Mouse (Mus musculus) hindbrain, embryonic 10.5 days (tissue): ENCODE measurements around the gene AW549877. TPM values are rescaled to one million over a fixed set of nuclear protein-coding genes. Genes with fewer than 3 reads are reported as not detected.

ENCODE experiments used
- DNase-seq: peaks from one replicate; pipeline ENCODE4 v3.0.0-alpha.2; 2017; ENCODE audit warnings: low spot score
- H3K27ac ChIP-seq: fragments of 300-500 bp; sonication (generic); 2 replicates; pipeline ENCODE4 v1.5.1; 2016; ENCODE audit warnings: mild to moderate bottlenecking, moderate library complexity
- H3K27me3 ChIP-seq: fragments of 300-500 bp; sonication (generic); 2 replicates; pipeline ENCODE4 v1.6.1; 2016; ENCODE audit warnings: mild to moderate bottlenecking; ENCODE audit not compliant: poor library complexity, insufficient read depth, severe bottlenecking
- H3K36me3 ChIP-seq: fragments of 300-500 bp; sonication (generic); 2 replicates; pipeline ENCODE4 v1.6.1; 2016; ENCODE audit warnings: mild to moderate bottlenecking, moderate library complexity
- H3K4me1 ChIP-seq: fragments of 300-500 bp; sonication (generic); replicated peaks from 2 replicates; pipeline ENCODE4 v1.6.1; 2016; ENCODE audit warnings: mild to moderate bottlenecking
- H3K4me3 ChIP-seq: fragments of 300-500 bp; sonication (generic); 2 replicates; pipeline ENCODE4 v1.5.1; 2016; ENCODE audit warnings: mild to moderate bottlenecking, moderate library complexity
- H3K9me3 ChIP-seq: fragments of 300-500 bp; sonication (generic); 2 replicates; pipeline ENCODE4 v1.6.1; 2016; ENCODE audit warnings: mild to moderate bottlenecking, moderate library complexity
- WGBS: fragments of 180-500 bp; shearing (Covaris S2); methylation state at CpG from one replicate; pipeline ENCODE4 v1.1.7; 2016; 5-methylcytosine and 5-hydroxymethylcytosine counted together
- polyA plus RNA-seq: library from polyadenylated mRNA; unstranded; fragments of >200 nt; fragmentation: Nextera tagmentation; extraction: Ambion mirVana; gene quantifications from 2 replicates; pipeline ENCODE4 v1.2.1, GENCODE M21; 2016

AW549877 gene
- polyA plus RNA-seq, 1 experiment from 2014 or later, result 39.3 TPM

GRCm38 (mm10) chr15:3978279-3978678, 17.3 kb downstream of the AW549877 start:
- WGBS, result 93% methylated on average over 2 of the region's 2 CpGs
- H3K4me1 ChIP-seq, result peaks cover 10% of the 10 kb centered on the region; the same call in 1 of the 2 replicates

GRCm38 (mm10) chr15:3973300-3973699, 22.2 kb downstream of the AW549877 start:
- no peak overlapping the region for H3K27ac ChIP-seq
- H3K36me3 ChIP-seq, result no peaks in the 10 kb centered on the region; the same call in 1 of the 2 replicates
- WGBS, result 88% methylated on average over 3 of the region's 3 CpGs
- DNase-seq, result no peak
- no peaks in the 10 kb centered on the region for H3K4me1 ChIP-seq
- H3K27me3 ChIP-seq, result no peaks in the 10 kb centered on the region
- no peak overlapping the region for H3K4me3 ChIP-seq
- no peaks in the 10 kb centered on the region for H3K9me3 ChIP-seq

More at GRCm38 (mm10) chr15:3978279-3978678, 17.3 kb downstream of the AW549877 start:
- DNase-seq, result no peak
- Histone ChIP-seq H3K9me3 (no peaks in the 10 kb centered on the region), H3K27ac (no peak overlapping the region), H3K36me3 (peaks cover 3% of the 10 kb centered on the region; the same call in 1 of the 2 replicates), H3K4me3 (no peak overlapping the region), H3K27me3 (no peaks in the 10 kb centered on the region)

- Histone ChIP-seq H3K36me3 (no peaks in the 10 kb centered on the region; the same call in 1 of the 2 replicates), H3K9me3 (no peaks in the 10 kb centered on the region), H3K4me1 (no peaks in the 10 kb centered on the region), H3K4me3 (no peak overlapping the region), H3K27me3 (no peaks in the 10 kb centered on the region), H3K27ac (no peak overlapping the region)
- DNase-seq, result no peak
- WGBS, result 94% methylated on average over 6 of the region's 6 CpGs
Observed at GRCm38 (mm10) chr15:3970193-3970592, 25.4 kb downstream of the AW549877 start.

- Histone ChIP-seq H3K27me3 (no peaks in the 10 kb centered on the region), H3K27ac (no peak overlapping the region), H3K4me1 (no peaks in the 10 kb centered on the region), H3K36me3 (no peaks in the 10 kb centered on the region; the same call in 1 of the 2 replicates), H3K4me3 (no peak overlapping the region), H3K9me3 (no peaks in the 10 kb centered on the region)
- WGBS, result 91% methylated on average over 14 of the region's 14 CpGs
- no peak for DNase-seq
Observed at GRCm38 (mm10) chr15:3969743-3970142, 25.8 kb downstream of the AW549877 start.

GRCm38 (mm10) chr15:3962251-3962650, 33.3 kb downstream of the AW549877 start:
- Histone ChIP-seq H3K27ac (no peak overlapping the region), H3K27me3 (no peaks in the 10 kb centered on the region), H3K4me3 (no peak overlapping the region), H3K9me3 (no peaks in the 10 kb centered on the region), H3K36me3 (no peaks in the 10 kb centered on the region), H3K4me1 (0 out of 2 replicates have a peak, but pooled peaks cover 4% of the 10 kb centered on the region)
- WGBS, result 84% methylated on average over 8 of the region's 8 CpGs
- DNase-seq, result no peak

- WGBS, result 52% methylated on average over 1 of the region's 1 CpGs
- no peaks in the 10 kb centered on the region for H3K27me3 ChIP-seq
- H3K27ac ChIP-seq, result no peak overlapping the region
- 0 out of 2 replicates have a peak, but pooled peaks cover 4% of the 10 kb centered on the region for H3K4me1 ChIP-seq
- no peak for DNase-seq
- no peak overlapping the region for H3K4me3 ChIP-seq
- no peaks in the 10 kb centered on the region for H3K36me3 ChIP-seq
- no peaks in the 10 kb centered on the region for H3K9me3 ChIP-seq
Observed at GRCm38 (mm10) chr15:3960094-3960493, 35.5 kb downstream of the AW549877 start.

GRCm38 (mm10) chr15:3957982-3958381, 37.6 kb downstream of the AW549877 start:
- Histone ChIP-seq H3K4me1 (0 out of 2 replicates have a peak, but pooled peaks cover 4% of the 10 kb centered on the region), H3K4me3 (no peak overlapping the region), H3K36me3 (no peaks in the 10 kb centered on the region), H3K9me3 (peaks cover 4% of the 10 kb centered on the region; the same call in 1 of the 2 replicates), H3K27me3 (no peaks in the 10 kb centered on the region), H3K27ac (no peak overlapping the region)
- peak; percentile 22 for DNase-seq
- WGBS, result 36% methylated on average over 4 of the region's 4 CpGs

GRCm38 (mm10) chr15:3954971-3955370, 40.6 kb downstream of the AW549877 start:
- Histone ChIP-seq H3K9me3 (peaks cover 4% of the 10 kb centered on the region; the same call in 1 of the 2 replicates), H3K27ac (no peak overlapping the region), H3K27me3 (no peaks in the 10 kb centered on the region), H3K4me1 (no peaks in the 10 kb centered on the region), H3K36me3 (no peaks in the 10 kb centered on the region), H3K4me3 (no peak overlapping the region)
- 81% methylated on average over 2 of the region's 2 CpGs for WGBS
- DNase-seq, result no peak

- 91% methylated on average over 2 of the region's 2 CpGs for WGBS
- no peak overlapping the region for H3K4me3 ChIP-seq
- H3K4me1 ChIP-seq, result no peaks in the 10 kb centered on the region
- no peaks in the 10 kb centered on the region for H3K36me3 ChIP-seq
- no peak overlapping the region for H3K27ac ChIP-seq
- no peaks in the 10 kb centered on the region for H3K27me3 ChIP-seq
- DNase-seq, result no peak
- H3K9me3 ChIP-seq, result no peaks in the 10 kb centered on the region
Observed at GRCm38 (mm10) chr15:3938132-3938531, 57.4 kb downstream of the AW549877 start.

GRCm38 (mm10) chr15:3936056-3936455, 59.5 kb downstream of the AW549877 start:
- Histone ChIP-seq H3K36me3 (no peaks in the 10 kb centered on the region), H3K4me1 (no peaks in the 10 kb centered on the region), H3K27me3 (no peaks in the 10 kb centered on the region), H3K27ac (no peak overlapping the region), H3K4me3 (no peak overlapping the region), H3K9me3 (no peaks in the 10 kb centered on the region)
- no peak for DNase-seq
- 93% methylated on average over 3 of the region's 3 CpGs for WGBS

GRCm38 (mm10) chr15:3933466-3933865, 62.1 kb downstream of the AW549877 start:
- Histone ChIP-seq H3K4me3 (no peak overlapping the region), H3K4me1 (no peaks in the 10 kb centered on the region), H3K27ac (no peak overlapping the region), H3K9me3 (no peaks in the 10 kb centered on the region), H3K36me3 (no peaks in the 10 kb centered on the region), H3K27me3 (no peaks in the 10 kb centered on the region)
- no peak for DNase-seq
- 91% methylated on average over 4 of the region's 4 CpGs for WGBS
